Mouse (Mus musculus): ENCODE data around the gene Zbtb7a. TPM values are rescaled to one million over a fixed set of nuclear protein-coding genes. Genes with fewer than 3 reads are reported as not detected.
A peak's percentile ranks its signal among the peaks of the same experiment; 100 is the strongest.
"Not testable (repeated sequence)": the region's sequence is repeated elsewhere in the genome, so short reads cannot be mapped to it uniquely, and the experiment has no call there.

Zbtb7a gene
- total RNA-seq, 2 experiments from 2014 or later = 114 TPM

- no peak for DNase-seq (ENCODE audit: low spot score in 2 of 2)
- intact Hi-C loops (cut with DNase I) = no loop called here
These were observed 30.1 kb downstream of the Zbtb7a start for GRCm38 (mm10) chr10:81165118-81165517.

- peak; percentile 100 for DNase-seq (ENCODE audit: low spot score in 2 of 2)
- intact Hi-C loops (cut with DNase I) = no loop called here
These were observed 32.4 kb downstream of the Zbtb7a start, which contains the start of gene Pias4 for GRCm38 (mm10) chr10:81167200-81168086. Gene Pias4 (minus strand): TSS chr10:81167923.

- no peak for DNase-seq (ENCODE audit: low spot score in 2 of 2)
- intact Hi-C loops (cut with DNase I) = no loop called here
These were observed 33.0 kb downstream of the Zbtb7a start for GRCm38 (mm10) chr10:81168087-81168431.

GRCm38 (mm10) chr10:81168521-81169244, 33.7 kb downstream of the Zbtb7a start:
- DNase-seq (ENCODE audit: low spot score in 2 of 2) = peak; percentile 74 to 86
- intact Hi-C loops (cut with DNase I) = no loop called here

GRCm38 (mm10) chr10:81169411-81169900, 34.4 kb downstream of the Zbtb7a start:
- intact Hi-C loops (cut with DNase I); DNase-seq (ENCODE audit: low spot score in 2 of 2): not testable (repeated sequence)

GRCm38 (mm10) chr10:81173132-81173531, 38.1 kb downstream of the Zbtb7a start:
- intact Hi-C loops (cut with DNase I) = no loop called here
- DNase-seq (ENCODE audit: low spot score in 2 of 2) = peak; percentile 82 to 89

GRCm38 (mm10) chr10:81174617-81175344, 39.8 kb downstream of the Zbtb7a start:
- peak; percentile 84 to 90 for DNase-seq (ENCODE audit: low spot score in 2 of 2)
- intact Hi-C loops (cut with DNase I) = loop anchor here (2.0 kb wide), 2 partner anchors 176 to 246 kb away; no protein-coding TSS in a partner anchor

- DNase-seq (ENCODE audit: low spot score in 2 of 2) = not testable (repeated sequence)
- intact Hi-C loops (cut with DNase I) = loop anchor here (2.0 kb wide), 2 partner anchors 177 to 247 kb away; no protein-coding TSS in a partner anchor
These were observed 40.3 kb downstream of the Zbtb7a start for GRCm38 (mm10) chr10:81175345-81175701.

- intact Hi-C loops (cut with DNase I) = loop anchor here (2.0 kb wide), 3 partner anchors 39 to 247 kb away; no protein-coding TSS in a partner anchor
- DNase-seq (ENCODE audit: low spot score in 2 of 2) = peak in 1 of 2 experiments; percentile 40
These were observed 41.0 kb downstream of the Zbtb7a start for GRCm38 (mm10) chr10:81175936-81176465.

- intact Hi-C loops (cut with DNase I) = loop anchor here (2.0 kb wide), 1 partner anchor 40 kb away; no protein-coding TSS in a partner anchor
- DNase-seq (ENCODE audit: low spot score in 2 of 2) = peak; percentile 98 to 100
These were observed 41.6 kb downstream of the Zbtb7a start, which contains the start of gene Eef2 for GRCm38 (mm10) chr10:81176466-81177271. Gene Eef2 (plus strand): TSS chr10:81176631.

- DNase-seq (ENCODE audit: low spot score in 2 of 2) = peak in 1 of 2 experiments; percentile 37
- intact Hi-C loops (cut with DNase I) = loop anchor here (2.0 kb wide), 1 partner anchor 41 kb away; no protein-coding TSS in a partner anchor
These were observed 42.5 kb downstream of the Zbtb7a start for GRCm38 (mm10) chr10:81177491-81177925.

GRCm38 (mm10) chr10:81177958-81178712, 43.1 kb downstream of the Zbtb7a start:
- intact Hi-C loops (cut with DNase I) = loop anchor here (2.0 kb wide), 1 partner anchor 41 kb away; no protein-coding TSS in a partner anchor
- no peak for DNase-seq (ENCODE audit: low spot score in 2 of 2)

GRCm38 (mm10) chr10:81178927-81179326, 43.9 kb downstream of the Zbtb7a start:
- DNase-seq (ENCODE audit: low spot score in 2 of 2) = no peak
- intact Hi-C loops (cut with DNase I) = no loop called here

GRCm38 (mm10) chr10:81179451-81180342, 44.7 kb downstream of the Zbtb7a start:
- intact Hi-C loops (cut with DNase I) = no loop called here
- DNase-seq (ENCODE audit: low spot score in 2 of 2) = no peak

- DNase-seq (ENCODE audit: low spot score in 2 of 2) = no peak
- intact Hi-C loops (cut with DNase I) = no loop called here
These were observed 45.9 kb downstream of the Zbtb7a start for GRCm38 (mm10) chr10:81180946-81181345.

GRCm38 (mm10) chr10:81181860-81182259, 46.8 kb downstream of the Zbtb7a start:
- intact Hi-C loops (cut with DNase I); DNase-seq (ENCODE audit: low spot score in 2 of 2): not testable (repeated sequence)
